Mouse (Mus musculus) heart, embryonic 11.5 days (tissue): ENCODE measurements around the gene Mbnl3. TPM values are rescaled to one million over a fixed set of nuclear protein-coding genes. Genes with fewer than 3 reads are reported as not detected.

Experiments
- ATAC-seq: fragments of 200-750 bp; cut with Nextera tagmentation; replicated peaks from 2 replicates; pipeline ENCODE4 v1.8.0; 2017; ENCODE audit warnings: moderate library complexity; ENCODE audit not compliant: insufficient number of reproducible peaks, low FRiP score, low TSS enrichment
- H3K27ac ChIP-seq: fragments of 300-500 bp; sonication (generic); 2 replicates; pipeline ENCODE4 v1.5.1; 2014; ENCODE audit warnings: mild to moderate bottlenecking, low read depth, low read length
- H3K27me3 ChIP-seq: fragments of 300-500 bp; sonication (generic); 2 replicates; pipeline ENCODE4 v1.6.1; 2014; ENCODE audit warnings: mild to moderate bottlenecking, low read length, mixed read lengths; ENCODE audit not compliant: control insufficient read depth, insufficient read depth
- H3K36me3 ChIP-seq: fragments of 300-500 bp; sonication (generic); 2 replicates; pipeline ENCODE4 v1.6.1; 2014; ENCODE audit warnings: mild to moderate bottlenecking, low read length, moderate library complexity, mixed read lengths; ENCODE audit not compliant: control insufficient read depth, insufficient read depth
- H3K4me1 ChIP-seq: fragments of 300-500 bp; sonication (generic); 2 replicates; pipeline ENCODE4 v1.6.1; 2014; ENCODE audit warnings: low read length; ENCODE audit not compliant: control insufficient read depth, insufficient read depth
- H3K4me2 ChIP-seq: fragments of 300-500 bp; sonication (generic); 2 replicates; pipeline ENCODE4 v1.6.1; 2014; ENCODE audit warnings: mild to moderate bottlenecking, moderate library complexity
- H3K4me3 ChIP-seq: fragments of 300-500 bp; sonication (generic); 2 replicates; pipeline ENCODE4 v1.5.1; 2014; ENCODE audit warnings: low read depth, low read length
- H3K9ac ChIP-seq: fragments of 300-500 bp; sonication (generic); 2 replicates; pipeline ENCODE4 v1.6.1; 2014; ENCODE audit warnings: mild to moderate bottlenecking, low read depth, low read length, moderate library complexity
- H3K9me3 ChIP-seq: fragments of 300-500 bp; sonication (generic); replicated peaks from 2 replicates; pipeline ENCODE4 v1.6.1; 2016; ENCODE audit warnings: low read length; ENCODE audit not compliant: control insufficient read depth
- WGBS: fragments of 180-500 bp; shearing (Covaris S2); extraction: QIAGEN DNeasy Blood & Tissue Kit; methylation state at CpG from one replicate; pipeline ENCODE4 v1.1.7; 2014; ENCODE audit not compliant: insufficient replicate concordance; 5-methylcytosine and 5-hydroxymethylcytosine counted together
- microRNA-seq: library from miRNA; unstranded; fragments of <30 nt; microRNA quantifications from one replicate; pipeline ENCODE4, GENCODE M21; 2016; ENCODE audit warnings: borderline number of aligned reads
- polyA plus RNA-seq: library from polyadenylated mRNA; unstranded; fragments of >200 nt; fragmentation: Nextera tagmentation; extraction: Ambion mirVana; gene quantifications from 2 replicates; pipeline ENCODE4 v1.2.1, GENCODE M21; 2014

Gene Mbnl3
- polyA plus RNA-seq, 1 experiment from 2014 or later: 6.7 TPM

DNA sequence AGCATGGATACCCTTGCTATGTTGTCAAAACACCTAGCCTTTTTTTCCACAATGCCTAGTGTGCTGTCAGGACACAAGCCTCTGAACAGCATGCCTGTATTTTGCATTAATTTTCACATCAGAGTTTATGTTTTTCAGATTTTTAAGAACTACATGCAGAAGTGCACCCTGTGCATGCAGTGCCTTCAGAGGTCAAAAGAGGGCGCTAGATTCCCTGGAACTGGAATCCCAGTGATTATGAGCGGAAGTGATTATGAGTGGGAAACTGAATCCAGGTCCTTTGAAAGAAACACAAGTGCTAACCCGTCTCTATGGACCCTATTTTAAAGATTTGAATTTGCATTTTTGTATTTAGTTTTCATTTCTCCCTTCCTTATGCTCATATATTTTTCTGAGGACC lies 129.6 kb downstream of the Mbnl3 start:
- Histone ChIP-seq H3K4me2 (no peak overlapping the region), H3K9ac (no peak overlapping the region), H3K4me1 (no peaks in the 10 kb centered on the region), H3K36me3 (no peaks in the 10 kb centered on the region), H3K4me3 (no peak overlapping the region), H3K9me3 (no peaks in the 10 kb centered on the region), H3K27ac (no peak overlapping the region), H3K27me3 (no peaks in the 10 kb centered on the region)
- no peak for ATAC-seq
- WGBS: 34% methylated on average over 3 of the region's 3 CpGs

Small RNA genes lying within 50 kb of the gene (microRNA-seq; reads per million reads assigned to microRNA genes)
- gene Gm23417: not detected

Other genes starting within 250 kb of the Mbnl3 start
- 30.9 and 32.5 TPM in 2 replicates for gene Rap2c, start 188.5 kb downstream of the Mbnl3 start, polyA plus RNA-seq